Mouse (Mus musculus): Measurements from ENCODE around the gene Cep57l1.

GRCm38 (mm10) chr10:41675243-41675642, 134.4 kb downstream of the Cep57l1 start:
- TF ChIP-seq CTCF (IDR thresholded peaks at IDR 0.05), result no peak
- TF ChIP-seq POLR2A (IDR thresholded peaks at IDR 0.05; ENCODE audit: insufficient read depth, low read depth, low read length), result no peak

All from heart, adult 2 months (tissue).